Mouse (Mus musculus): ENCODE results near the gene Btbd17. TPM values are rescaled to one million over a fixed set of nuclear protein-coding genes. Genes with fewer than 3 reads are reported as not detected.

Btbd17 gene
- polyA plus RNA-seq, 1 experiment from 2014 or later: 0.09 TPM

Other genes with a start within 250 kb of the Btbd17 start
- 781 and 853 TPM in 2 replicates for gene Rpl38, start 127.4 kb downstream of the Btbd17 start, polyA plus RNA-seq (2014; fragmentation: Nextera tagmentation; extraction: Ambion mirVana)
- gene Ttyh2, start 120.5 kb downstream of the Btbd17 start, polyA plus RNA-seq (2014; fragmentation: Nextera tagmentation; extraction: Ambion mirVana): 5.0 and 5.1 TPM in 2 replicates
- 0.20 and 0.50 TPM in 2 replicates for gene Dnaic2, start 68.5 kb downstream of the Btbd17 start, polyA plus RNA-seq (2014; fragmentation: Nextera tagmentation; extraction: Ambion mirVana)
- 0.13 TPM in 1 of 2 replicates, not detected in the other for gene Kif19a, start 30.6 kb downstream of the Btbd17 start, polyA plus RNA-seq (2014; fragmentation: Nextera tagmentation; extraction: Ambion mirVana)
- gene Gpr142, start 3.0 kb upstream of the Btbd17 start, polyA plus RNA-seq (2014; fragmentation: Nextera tagmentation; extraction: Ambion mirVana): 0.27 TPM in 1 of 2 replicates, not detected in the other
- 21.8 and 23.0 TPM in 2 replicates for gene Gprc5c, start 55.2 kb upstream of the Btbd17 start, polyA plus RNA-seq (2014; fragmentation: Nextera tagmentation; extraction: Ambion mirVana)
- 0.84 and 1.4 TPM in 2 replicates for gene Cd300a, start 94.1 kb upstream of the Btbd17 start, polyA plus RNA-seq (2014; fragmentation: Nextera tagmentation; extraction: Ambion mirVana)
- gene Cd300lb, start 138.4 kb upstream of the Btbd17 start, polyA plus RNA-seq (2014; fragmentation: Nextera tagmentation; extraction: Ambion mirVana): 1.7 and 2.4 TPM in 2 replicates
- not detected in 2 replicates for gene Cd300c, start 173.2 kb upstream of the Btbd17 start, polyA plus RNA-seq (2014; fragmentation: Nextera tagmentation; extraction: Ambion mirVana)
- not detected in 2 replicates for gene Cd300ld, start 194.0 kb upstream of the Btbd17 start, polyA plus RNA-seq (2014; fragmentation: Nextera tagmentation; extraction: Ambion mirVana)
- gene Cd300c2, start 205.9 kb upstream of the Btbd17 start, polyA plus RNA-seq (2014; fragmentation: Nextera tagmentation; extraction: Ambion mirVana): 0.93 and 0.96 TPM in 2 replicates
- gene Cd300ld2, start 220.2 kb upstream of the Btbd17 start, polyA plus RNA-seq (2014; fragmentation: Nextera tagmentation; extraction: Ambion mirVana): not detected in 2 replicates
- not detected in 2 replicates for gene Cd300ld4, start 231.1 kb upstream of the Btbd17 start, polyA plus RNA-seq (2014; fragmentation: Nextera tagmentation; extraction: Ambion mirVana)
- not detected in 2 replicates for gene Cd300ld5, start 241.8 kb upstream of the Btbd17 start, polyA plus RNA-seq (2014; fragmentation: Nextera tagmentation; extraction: Ambion mirVana)